Mouse (Mus musculus): Measurements from ENCODE around the gene Psmb8. TPM values are rescaled to one million over a fixed set of nuclear protein-coding genes. Genes with fewer than 3 reads are reported as not detected.
"Not testable (repeated sequence)": the region's sequence is repeated elsewhere in the genome, so short reads cannot be mapped to it uniquely, and the experiment has no call there.

Gene Psmb8
- total and polyA plus RNA-seq, 3 experiments = 133 to 144 TPM; not detected in 1

- peaks cover 7 to 20% of the 10 kb centered on the region in 2 experiments for H3K4me1 ChIP-seq (ENCODE audit: control insufficient read depth in 1 of 2, insufficient read depth in 2 of 2, low read length in 2 of 2)
- DNase-seq (ENCODE audit: low read depth, low spot score) = peak; percentile 45
- H3K79me2 ChIP-seq (ENCODE audit: control insufficient read depth, insufficient read depth, low read length, poor library complexity) = no peaks in the 10 kb centered on the region
- no peak overlapping the region; the same call in 1 of the 2 replicates for H3K27ac ChIP-seq (ENCODE audit: control insufficient read depth, low read depth, low read length)
- no peaks in the 10 kb centered on the region for H3K27me3 ChIP-seq (ENCODE audit: control insufficient read depth in 1 of 2, insufficient read depth in 2 of 2, low read length in 2 of 2)
- H3K9ac ChIP-seq (ENCODE audit: control insufficient read depth, low read depth, low read length, poor library complexity, severe bottlenecking) = no peak overlapping the region
- peaks cover 2 to 19% of the 10 kb centered on the region in 2 experiments; a peak in 3 of 4 replicates for H3K36me3 ChIP-seq (ENCODE audit: control insufficient read depth in 1 of 2, insufficient read depth in 2 of 2, low read length in 2 of 2)
- no peak overlapping the region for H3K4me3 ChIP-seq (ENCODE audit: control insufficient read depth in 1 of 2, insufficient read depth in 1 of 2, low read depth in 2 of 2, low read length in 2 of 2)
- TF ChIP-seq EP300 (IDR thresholded peaks at IDR 0.05; ENCODE audit: low read depth in 1 of 2, low read length in 2 of 2) (peak in 1 of 2 experiments; percentile 12; a peak in 1 of 4 replicates), SIN3A (IDR thresholded peaks at IDR 0.05; ENCODE audit: low read length) (no peak), POLR2AphosphoS5 (IDR thresholded peaks at IDR 0.05; ENCODE audit: borderline replicate concordance, low read depth, low read length) (no peak)
- H3K9me3 ChIP-seq (replicated peaks; ENCODE audit: insufficient read depth, low read length) = no peaks in the 10 kb centered on the region
Observed at GRCm38 (mm10) chr17:34217216-34217928, 19.9 kb downstream of the Psmb8 start.

- H3K27ac ChIP-seq (ENCODE audit: control insufficient read depth, low read depth, low read length) = no peak overlapping the region
- no peak for DNase-seq (ENCODE audit: low read depth, low spot score)
Observed at GRCm38 (mm10) chr17:34217986-34218385, 20.5 kb downstream of the Psmb8 start.

DNA sequence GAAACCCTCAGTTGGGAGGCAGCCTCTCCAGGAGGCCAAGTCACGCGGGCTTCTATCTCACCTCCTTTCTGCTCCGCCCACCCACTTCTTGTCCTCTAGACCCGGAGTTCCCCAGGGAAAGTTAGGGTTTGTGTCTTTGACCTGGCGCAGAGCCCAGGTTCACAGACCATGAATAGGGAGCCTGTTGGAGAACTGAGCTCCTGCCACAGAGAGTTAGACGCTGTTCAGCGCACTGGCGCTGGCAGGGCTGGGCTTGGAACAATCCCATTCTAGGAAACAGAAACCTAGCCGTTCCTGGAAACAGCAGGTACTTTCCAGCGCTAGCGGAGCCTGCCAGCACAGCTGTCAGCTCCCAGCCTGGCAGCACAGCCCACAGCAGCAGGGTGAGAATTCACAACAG is 21.2 kb downstream of the Psmb8 start:
- peak overlapping the region; percentile 59 for H3K27ac ChIP-seq (ENCODE audit: control insufficient read depth, low read depth, low read length)
- no peaks in the 10 kb centered on the region for H3K9me3 ChIP-seq (replicated peaks; ENCODE audit: insufficient read depth, low read length)
- peaks cover 0 to 18% of the 10 kb centered on the region in 2 experiments; a peak in 2 of 4 replicates for H3K36me3 ChIP-seq (ENCODE audit: control insufficient read depth in 1 of 2, insufficient read depth in 2 of 2, low read length in 2 of 2)
- TF ChIP-seq ZNF384 (IDR thresholded peaks at IDR 0.05; ENCODE audit: low read depth, low read length) (no peak), TBP (IDR thresholded peaks at IDR 0.05; ENCODE audit: low read depth, low read length) (peak; percentile 59; the same call in 1 of the 2 replicates)
- H3K79me2 ChIP-seq (ENCODE audit: control insufficient read depth, insufficient read depth, low read length, poor library complexity) = no peaks in the 10 kb centered on the region
- H3K27me3 ChIP-seq (ENCODE audit: control insufficient read depth in 1 of 2, insufficient read depth in 2 of 2, low read length in 2 of 2) = no peaks in the 10 kb centered on the region
- DNase-seq (ENCODE audit: low read depth, low spot score) = peak; percentile 62
- H3K9ac ChIP-seq (ENCODE audit: control insufficient read depth, low read depth, low read length, poor library complexity, severe bottlenecking) = peak overlapping the region; percentile 6
- peak overlapping the region; percentile 1 to 26; a peak in 2 of 4 replicates for H3K4me3 ChIP-seq (ENCODE audit: control insufficient read depth in 1 of 2, insufficient read depth in 1 of 2, low read depth in 2 of 2, low read length in 2 of 2)
- peaks cover 5 to 20% of the 10 kb centered on the region in 2 experiments for H3K4me1 ChIP-seq (ENCODE audit: control insufficient read depth in 1 of 2, insufficient read depth in 2 of 2, low read length in 2 of 2)

More at GRCm38 (mm10) chr17:34217986-34218385, 20.5 kb downstream of the Psmb8 start:
- Histone ChIP-seq H3K79me2 (ENCODE audit: control insufficient read depth, insufficient read depth, low read length, poor library complexity) (no peaks in the 10 kb centered on the region), H3K4me3 (ENCODE audit: control insufficient read depth in 1 of 2, insufficient read depth in 1 of 2, low read depth in 2 of 2, low read length in 2 of 2) (no peak overlapping the region), H3K4me1 (ENCODE audit: control insufficient read depth in 1 of 2, insufficient read depth in 2 of 2, low read length in 2 of 2) (peaks cover 5 to 20% of the 10 kb centered on the region in 2 experiments), H3K9me3 (replicated peaks; ENCODE audit: insufficient read depth, low read length) (no peaks in the 10 kb centered on the region), H3K27me3 (ENCODE audit: control insufficient read depth in 1 of 2, insufficient read depth in 2 of 2, low read length in 2 of 2) (no peaks in the 10 kb centered on the region), H3K9ac (ENCODE audit: control insufficient read depth, low read depth, low read length, poor library complexity, severe bottlenecking) (no peak overlapping the region), H3K36me3 (ENCODE audit: control insufficient read depth in 1 of 2, insufficient read depth in 2 of 2, low read length in 2 of 2) (peaks cover 0 to 18% of the 10 kb centered on the region in 2 experiments; a peak in 2 of 4 replicates)
- no peak for TF ChIP-seq ZC3H11A (IDR thresholded peaks at IDR 0.05; ENCODE audit: low read depth, low read length)

DNA sequence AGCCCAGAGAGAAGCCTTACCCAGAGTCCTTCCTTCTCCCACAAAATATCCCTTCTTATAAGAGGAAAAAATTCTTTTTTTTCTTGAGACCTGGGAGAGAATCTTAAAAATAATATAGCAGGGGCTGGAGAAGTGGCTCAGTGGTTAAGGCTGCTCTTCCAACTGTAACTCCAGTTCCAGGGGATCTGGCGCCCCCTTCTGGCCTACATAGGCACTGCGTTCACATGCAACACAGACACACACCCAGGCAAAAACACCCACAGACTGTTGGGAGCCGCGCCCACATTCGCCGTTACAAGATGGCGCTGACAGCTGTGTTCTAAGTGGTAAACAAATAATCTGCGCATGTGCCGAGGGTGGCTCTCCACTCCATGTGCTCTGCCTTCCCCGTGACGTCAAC is 21.6 kb downstream of the Psmb8 start:
- H3K9me3 ChIP-seq (replicated peaks; ENCODE audit: insufficient read depth, low read length); H3K79me2 ChIP-seq (ENCODE audit: control insufficient read depth, insufficient read depth, low read length, poor library complexity); H3K4me3 ChIP-seq (ENCODE audit: control insufficient read depth in 1 of 2, insufficient read depth in 1 of 2, low read depth in 2 of 2, low read length in 2 of 2); H3K27me3 ChIP-seq (ENCODE audit: control insufficient read depth in 1 of 2, insufficient read depth in 2 of 2, low read length in 2 of 2): not testable (repeated sequence)
- H3K4me1 ChIP-seq (ENCODE audit: control insufficient read depth in 1 of 2, insufficient read depth in 2 of 2, low read length in 2 of 2) = peaks cover 5 to 20% of the 10 kb centered on the region in 2 experiments
- H3K9ac ChIP-seq (ENCODE audit: control insufficient read depth, low read depth, low read length, poor library complexity, severe bottlenecking) = peak overlapping the region; percentile 6; the same call in 1 of the 2 replicates
- TF ChIP-seq RAD21 (IDR thresholded peaks at IDR 0.05; ENCODE audit: low read depth, low read length) (peak; percentile 61), SMC3 (IDR thresholded peaks at IDR 0.05; ENCODE audit: low read depth, low read length) (peak; percentile 71), MXI1 (IDR thresholded peaks at IDR 0.05; ENCODE audit: low read depth, low read length) (peak; percentile 15; the same call in 1 of the 2 replicates), ZC3H11A (IDR thresholded peaks at IDR 0.05; ENCODE audit: low read depth, low read length) (peak; percentile 69), CTCF (IDR thresholded peaks at IDR 0.05 in 2 of 3, conservative IDR thresholded peaks at IDR 0.05 in 1 of 3; ENCODE audit: control insufficient read depth in 1 of 3, insufficient read depth in 1 of 3, low read depth in 2 of 3, low read length in 3 of 3, poor library complexity in 1 of 3, severe bottlenecking in 1 of 3) (peak; percentile 54 to 90 (median 67))
- peak; percentile 72 for DNase-seq (ENCODE audit: low read depth, low spot score)
- H3K36me3 ChIP-seq (ENCODE audit: control insufficient read depth in 1 of 2, insufficient read depth in 2 of 2, low read length in 2 of 2) = peaks cover 0 to 18% of the 10 kb centered on the region in 2 experiments; a peak in 2 of 4 replicates
- H3K27ac ChIP-seq (ENCODE audit: control insufficient read depth, low read depth, low read length) = peak overlapping the region; percentile 59; the same call in 1 of the 2 replicates

GRCm38 (mm10) chr17:34219801-34220200 is 22.3 kb downstream of the Psmb8 start:
- DNase-seq (ENCODE audit: low read depth, low spot score); H3K9me3 ChIP-seq (replicated peaks; ENCODE audit: insufficient read depth, low read length); H3K27me3 ChIP-seq (ENCODE audit: control insufficient read depth in 1 of 2, insufficient read depth in 2 of 2, low read length in 2 of 2); H3K9ac ChIP-seq (ENCODE audit: control insufficient read depth, low read depth, low read length, poor library complexity, severe bottlenecking); H3K4me3 ChIP-seq (ENCODE audit: control insufficient read depth in 1 of 2, insufficient read depth in 1 of 2, low read depth in 2 of 2, low read length in 2 of 2); H3K79me2 ChIP-seq (ENCODE audit: control insufficient read depth, insufficient read depth, low read length, poor library complexity); H3K27ac ChIP-seq (ENCODE audit: control insufficient read depth, low read depth, low read length): not testable (repeated sequence)
- peaks cover 0 to 18% of the 10 kb centered on the region in 2 experiments; a peak in 2 of 4 replicates for H3K36me3 ChIP-seq (ENCODE audit: control insufficient read depth in 1 of 2, insufficient read depth in 2 of 2, low read length in 2 of 2)
- peaks cover 5 to 20% of the 10 kb centered on the region in 2 experiments for H3K4me1 ChIP-seq (ENCODE audit: control insufficient read depth in 1 of 2, insufficient read depth in 2 of 2, low read length in 2 of 2)
